Mouse (Mus musculus): ENCODE measurements at regions not wholly inside any gene's neighbourhood (a gene's known extent, or its start where the extent isn't known, plus 50 kb on each side); places are given as distances from the start of the nearest gene placed in this dataset.
"Not testable (repeated sequence)": the region's sequence is repeated elsewhere in the genome, so short reads cannot be mapped to it uniquely, and the experiment has no call there.

DNA sequence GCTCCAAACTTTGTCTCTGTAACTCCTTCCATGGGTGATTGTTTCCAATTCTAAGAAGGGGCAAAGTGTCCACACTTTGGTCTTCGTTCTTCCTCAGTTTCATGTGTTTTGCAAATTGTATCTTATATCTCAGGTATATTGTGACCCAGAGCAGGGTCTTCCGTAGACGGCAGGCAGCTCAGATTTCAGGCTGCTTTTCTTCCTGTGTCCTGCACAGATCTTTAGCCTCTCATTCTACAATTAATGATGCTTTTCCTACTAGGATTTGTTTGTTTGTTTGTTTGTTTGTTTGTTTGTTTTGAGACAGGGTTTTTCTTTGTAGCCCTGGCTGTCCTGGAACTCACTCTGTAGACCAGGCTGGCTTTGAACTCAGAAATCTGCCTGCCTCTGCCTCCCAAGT is 69.0 kb upstream of the Cpsf6 start:
- DNase-seq; intact Hi-C loops (cut with DNase I; ENCODE audit: low total_unique reads): not testable (repeated sequence)

DNA sequence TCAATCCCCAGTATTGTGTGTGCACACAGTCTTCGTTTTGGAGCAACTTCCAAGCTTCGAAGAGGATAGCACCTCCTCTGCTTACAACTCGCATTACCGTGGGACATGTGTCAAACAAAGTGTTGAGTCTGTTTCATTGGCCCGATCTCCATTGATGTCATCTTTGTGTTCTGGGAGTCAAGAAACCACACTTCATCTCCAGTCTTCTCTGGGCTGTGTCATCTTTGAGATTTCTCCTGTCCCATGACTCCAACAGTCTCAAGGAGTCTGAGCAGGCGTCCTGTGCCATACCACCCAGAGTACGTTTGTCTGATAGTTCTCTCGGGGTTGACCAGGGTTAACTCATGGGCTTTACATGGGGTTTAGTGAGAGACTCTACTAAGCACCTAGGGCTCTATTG is 67.8 kb upstream of the Cpsf6 start:
- intact Hi-C loops (cut with DNase I; ENCODE audit: low total_unique reads): no loop called here
- no peak for DNase-seq

DNA sequence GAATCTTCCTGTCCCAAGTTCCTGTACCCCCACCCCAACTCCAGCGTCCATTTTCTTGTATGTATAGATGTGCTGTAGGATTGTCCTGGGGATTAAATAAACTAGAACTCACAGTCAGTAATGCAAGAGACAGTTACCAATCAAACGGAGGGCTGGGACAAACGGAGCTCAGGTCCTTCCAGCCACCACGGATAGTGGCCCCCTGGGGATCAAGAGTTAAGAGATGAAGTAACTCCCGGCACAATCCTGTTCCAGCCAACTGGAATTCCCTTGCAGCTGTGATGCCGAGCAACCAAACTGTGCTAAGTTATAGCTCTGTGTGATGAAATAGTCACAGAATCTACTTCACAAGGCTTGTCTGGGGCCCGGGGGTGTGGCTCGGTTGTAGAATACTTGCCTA is 67.4 kb upstream of the Cpsf6 start:
- intact Hi-C loops (cut with DNase I; ENCODE audit: low total_unique reads): no loop called here
- no peak for DNase-seq

DNA sequence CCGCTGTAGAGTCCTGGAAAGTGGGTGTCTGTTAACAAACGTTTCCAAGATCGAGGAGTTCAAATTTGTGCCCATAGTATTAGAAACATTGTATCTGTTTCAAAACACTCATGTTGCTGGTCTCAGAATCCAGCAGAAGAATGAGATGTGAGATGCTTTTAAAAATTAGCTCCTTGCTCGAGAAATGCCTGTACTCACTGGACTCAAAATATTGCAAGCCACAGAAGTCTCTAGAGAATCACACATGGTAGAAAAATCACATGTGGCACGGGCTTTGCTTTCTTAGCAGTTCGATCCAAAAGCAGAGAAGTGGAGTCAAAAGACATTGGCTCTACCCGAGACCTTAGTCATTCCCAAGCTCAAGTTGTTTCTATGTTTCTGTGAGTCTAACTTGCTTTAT is 67.0 kb upstream of the Cpsf6 start:
- intact Hi-C loops (cut with DNase I; ENCODE audit: low total_unique reads): no loop called here
- DNase-seq: no peak

DNA sequence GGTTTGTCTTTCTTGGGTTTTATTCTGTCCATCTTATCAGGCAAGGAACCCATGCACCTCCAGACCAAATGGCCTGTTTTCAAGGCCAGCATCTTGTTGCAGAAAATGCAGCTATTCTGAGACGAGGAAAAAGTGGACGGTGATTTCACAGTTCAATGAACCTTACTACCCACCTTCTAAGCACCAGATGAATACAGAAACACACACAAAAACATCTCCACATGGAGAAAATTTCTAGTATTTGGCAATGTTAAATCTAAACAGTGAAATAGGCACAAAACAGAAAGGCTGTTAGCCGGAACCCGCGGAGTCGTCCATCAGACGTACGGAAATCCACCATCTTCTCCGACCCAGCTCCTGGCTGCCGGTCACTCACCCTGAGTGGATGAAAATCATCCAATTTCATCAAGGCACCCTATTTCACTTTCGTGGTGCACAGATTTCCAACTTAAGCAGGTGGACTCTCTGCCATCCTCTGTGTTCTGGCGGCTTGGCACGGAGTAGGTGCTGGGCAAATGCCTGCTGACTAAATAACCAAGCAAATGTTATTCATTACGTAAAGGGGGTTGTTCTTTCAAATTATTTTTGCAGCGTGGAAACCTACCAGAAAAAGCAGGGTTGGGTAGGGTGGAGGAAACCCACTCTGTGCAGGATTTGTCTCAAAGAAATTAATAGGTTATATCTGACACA is 66.1 kb upstream of the Cpsf6 start:
- intact Hi-C loops (cut with DNase I; ENCODE audit: low total_unique reads): no loop called here
- DNase-seq: no peak

DNA sequence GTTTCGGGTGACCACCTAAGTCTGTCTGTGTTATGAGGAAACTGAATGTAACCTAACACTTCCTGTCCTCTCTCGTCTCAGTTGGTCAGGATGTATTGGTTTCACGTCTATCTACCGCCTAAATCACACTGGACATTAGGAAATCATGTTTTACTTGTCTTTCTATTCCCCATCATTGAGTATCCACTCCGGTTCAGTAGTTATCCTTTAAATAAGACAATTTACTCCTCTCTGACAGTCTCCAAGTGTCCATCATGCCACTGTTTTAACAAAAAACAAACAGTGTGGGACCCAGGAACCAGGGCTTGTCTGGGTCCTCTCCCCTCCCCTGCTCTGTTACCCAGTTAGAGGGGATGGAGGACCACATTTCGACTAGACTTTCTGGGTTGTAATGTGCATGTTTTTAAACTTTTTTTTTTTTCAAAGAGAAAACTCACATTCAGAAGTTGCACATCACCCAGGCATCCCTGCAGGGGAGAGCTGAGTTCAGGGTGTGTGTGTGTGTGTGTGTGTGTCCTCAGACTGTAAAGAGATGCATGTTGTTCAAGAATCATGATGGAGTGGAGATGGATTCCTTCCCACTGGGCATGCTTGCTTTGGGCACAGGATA is 65.5 kb upstream of the Cpsf6 start:
- DNase-seq: no peak
- intact Hi-C loops (cut with DNase I; ENCODE audit: low total_unique reads): no loop called here

DNA sequence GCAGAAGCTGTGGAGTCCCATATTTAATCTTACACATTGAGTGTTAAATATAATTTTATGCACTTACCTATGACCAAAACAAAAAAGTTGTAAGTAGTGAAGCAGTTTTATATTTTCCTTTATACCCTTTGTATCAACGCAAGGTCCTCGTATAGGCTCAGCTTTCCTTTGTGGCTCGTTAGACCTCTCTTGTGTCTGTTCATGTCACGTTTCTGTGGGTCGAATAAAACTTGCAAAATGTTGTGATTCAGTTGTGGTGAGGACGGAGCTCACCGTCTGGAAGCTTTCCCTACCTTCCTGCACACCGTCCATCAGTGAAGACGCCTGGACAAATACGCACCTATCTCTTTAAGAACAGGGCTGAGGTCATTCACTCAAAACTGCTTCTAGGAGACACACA is 64.9 kb upstream of the Cpsf6 start:
- intact Hi-C loops (cut with DNase I; ENCODE audit: low total_unique reads): no loop called here
- DNase-seq: no peak

DNA sequence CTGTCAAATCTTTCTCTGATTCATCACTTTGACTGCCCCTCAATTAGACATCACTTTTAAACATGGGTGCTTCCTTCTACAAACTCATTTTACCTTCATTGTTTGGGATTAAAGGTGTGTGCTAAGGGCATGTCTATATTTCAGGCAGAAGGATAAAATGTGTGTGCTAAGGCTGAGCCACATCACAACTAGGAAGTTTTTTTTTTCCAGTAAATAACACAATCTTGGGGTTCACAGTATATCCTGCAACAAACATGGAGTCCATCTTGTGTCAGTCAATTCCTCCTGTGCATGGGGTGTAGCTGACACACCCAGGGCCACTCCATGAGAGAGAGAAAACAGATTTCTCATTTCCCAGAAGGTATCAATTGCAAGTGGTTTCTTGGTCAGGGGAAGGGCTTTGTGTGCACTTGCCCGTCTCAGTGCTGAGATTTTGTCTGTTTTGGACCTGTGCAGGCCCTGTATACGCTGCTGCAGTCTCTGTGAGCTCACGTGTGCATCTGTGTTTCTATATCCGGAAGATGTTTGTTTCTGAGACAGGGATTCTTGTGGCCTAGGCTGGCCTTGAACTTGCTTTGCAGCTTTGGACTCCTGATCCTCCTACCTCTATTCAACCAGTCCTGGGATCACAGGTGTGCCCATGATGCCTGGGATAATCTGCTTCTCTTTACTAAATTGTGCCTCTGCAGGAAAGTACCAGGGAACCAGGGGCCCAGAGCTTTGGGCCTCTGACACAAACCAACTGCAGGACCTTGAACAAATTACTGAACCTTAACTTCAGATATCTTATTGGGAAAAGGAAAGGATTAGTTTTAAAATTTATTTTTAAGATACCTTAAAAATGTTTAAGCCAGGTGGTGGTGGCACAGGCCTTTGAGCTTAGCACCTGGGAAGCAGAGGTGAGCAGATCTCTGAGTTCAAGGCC is 63.9 kb upstream of the Cpsf6 start:
- intact Hi-C loops (cut with DNase I; ENCODE audit: low total_unique reads): no loop called here
- DNase-seq: no peak

DNA sequence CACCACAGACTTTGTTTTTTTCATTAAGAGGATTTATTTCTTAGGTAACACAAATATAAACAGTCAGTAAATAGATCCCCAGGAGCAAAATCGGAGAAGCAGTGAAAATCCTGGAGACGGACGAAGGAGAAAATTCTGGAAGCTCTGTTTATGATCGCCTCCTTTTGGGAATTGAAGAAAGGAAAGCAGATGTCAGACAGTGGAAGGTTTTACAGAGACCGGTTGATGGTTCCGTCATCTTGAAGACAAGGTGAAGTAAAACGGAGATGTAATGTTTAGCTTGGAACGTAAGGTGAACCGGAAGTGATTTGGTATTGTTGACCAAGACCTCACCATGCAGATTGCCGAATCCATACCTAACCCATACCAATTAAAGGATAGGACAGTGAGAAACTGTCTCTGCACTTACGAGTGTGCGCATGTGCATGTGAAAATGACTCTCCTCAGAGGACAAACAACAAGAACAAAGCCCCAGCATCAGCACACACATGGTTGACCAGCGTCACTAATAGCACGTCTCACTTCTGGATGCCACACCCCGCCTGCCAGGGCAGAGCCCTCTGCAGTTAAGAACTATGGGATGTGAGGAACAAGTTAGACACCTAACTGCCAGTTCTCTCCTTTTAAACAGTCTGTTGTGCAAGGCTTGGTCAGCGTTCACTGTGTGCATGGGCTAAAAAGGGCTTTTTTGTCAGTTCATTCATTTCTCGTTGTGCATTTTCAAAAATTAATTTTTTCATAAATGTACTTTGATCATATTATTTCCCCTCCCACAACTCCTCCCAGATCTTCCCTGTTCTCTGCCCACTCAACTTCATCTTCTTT is 62.4 kb upstream of the Cpsf6 start:
- intact Hi-C loops (cut with DNase I; ENCODE audit: low total_unique reads): no loop called here
- no peak for DNase-seq

DNA sequence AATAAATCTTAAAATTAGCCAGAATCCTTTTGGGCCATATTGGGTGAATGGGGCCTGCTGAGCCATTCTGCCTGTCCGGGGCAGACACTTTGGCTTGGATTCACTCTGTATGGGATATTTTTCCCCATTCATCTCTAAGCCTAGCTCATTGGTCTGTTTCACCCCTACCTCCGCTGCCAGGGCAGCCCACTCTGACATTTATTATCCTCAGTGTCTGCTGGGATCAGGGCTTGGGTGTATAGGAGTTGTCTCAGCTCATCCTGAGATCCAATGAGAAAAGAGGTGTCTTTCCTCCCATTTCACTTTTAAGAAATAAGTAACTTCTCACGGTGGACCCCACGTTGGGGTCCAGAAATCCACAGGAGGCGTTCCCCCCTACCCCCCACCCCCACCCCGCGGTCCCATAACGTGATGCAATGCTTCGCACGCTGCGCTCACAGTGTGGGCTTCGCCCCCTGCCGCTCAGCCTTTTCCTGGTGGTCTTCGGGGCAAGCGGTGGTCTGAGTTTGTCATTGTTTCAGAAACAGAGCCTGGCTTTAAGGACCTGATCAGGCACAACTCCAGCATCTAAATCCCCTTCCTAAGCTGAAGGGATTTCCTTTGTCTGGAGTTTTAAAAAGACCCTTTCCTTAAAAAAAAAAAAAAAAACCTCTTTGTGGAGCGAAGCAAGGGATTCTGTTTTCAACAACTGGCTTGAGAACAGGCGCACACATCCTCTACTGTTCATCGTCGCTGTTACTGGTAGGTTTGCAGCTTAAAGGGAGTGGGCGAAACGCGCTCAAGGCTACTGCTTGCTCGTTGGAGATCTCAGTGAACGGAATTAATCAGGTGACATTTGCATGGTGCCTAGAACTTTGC is 61.5 kb upstream of the Cpsf6 start:
- no peak for DNase-seq
- intact Hi-C loops (cut with DNase I; ENCODE audit: low total_unique reads): no loop called here

DNA sequence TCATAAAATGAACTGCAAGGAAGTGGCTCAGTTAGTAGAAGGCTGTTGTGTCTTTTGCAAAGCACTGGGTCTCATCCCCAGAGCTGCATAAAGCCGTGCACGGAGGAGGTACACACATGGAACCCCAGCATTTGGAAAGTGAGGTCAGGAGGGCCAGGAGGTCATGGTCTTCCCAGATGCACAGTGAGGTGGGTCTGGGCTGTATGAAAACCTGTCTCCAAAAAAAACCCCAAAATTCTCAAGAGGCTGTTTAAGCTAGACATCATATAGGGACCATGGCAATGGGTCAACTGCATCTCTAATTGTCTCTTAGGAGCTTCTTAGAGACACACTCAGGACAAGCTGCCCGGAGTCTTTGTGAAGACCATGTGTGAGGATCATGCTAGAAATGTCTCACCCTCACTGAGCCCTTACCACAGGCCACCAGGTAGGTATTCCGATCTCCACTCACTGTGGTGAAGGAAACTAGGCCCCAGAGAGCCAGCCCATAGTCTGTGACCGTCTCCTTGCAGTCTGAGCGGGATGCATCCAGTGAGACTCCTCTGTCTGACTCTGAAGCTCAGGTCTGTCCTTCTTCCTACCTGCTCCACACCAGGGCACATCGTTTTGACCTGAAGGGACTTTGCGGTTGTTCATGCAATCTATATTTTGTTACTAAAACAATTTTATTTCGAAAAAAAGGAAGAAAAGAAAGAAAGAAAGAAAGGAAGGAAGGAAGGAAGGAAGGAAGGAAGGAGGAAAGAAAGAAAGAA is 60.6 kb upstream of the Cpsf6 start:
- no peak for DNase-seq
- intact Hi-C loops (cut with DNase I; ENCODE audit: low total_unique reads): no loop called here

DNA sequence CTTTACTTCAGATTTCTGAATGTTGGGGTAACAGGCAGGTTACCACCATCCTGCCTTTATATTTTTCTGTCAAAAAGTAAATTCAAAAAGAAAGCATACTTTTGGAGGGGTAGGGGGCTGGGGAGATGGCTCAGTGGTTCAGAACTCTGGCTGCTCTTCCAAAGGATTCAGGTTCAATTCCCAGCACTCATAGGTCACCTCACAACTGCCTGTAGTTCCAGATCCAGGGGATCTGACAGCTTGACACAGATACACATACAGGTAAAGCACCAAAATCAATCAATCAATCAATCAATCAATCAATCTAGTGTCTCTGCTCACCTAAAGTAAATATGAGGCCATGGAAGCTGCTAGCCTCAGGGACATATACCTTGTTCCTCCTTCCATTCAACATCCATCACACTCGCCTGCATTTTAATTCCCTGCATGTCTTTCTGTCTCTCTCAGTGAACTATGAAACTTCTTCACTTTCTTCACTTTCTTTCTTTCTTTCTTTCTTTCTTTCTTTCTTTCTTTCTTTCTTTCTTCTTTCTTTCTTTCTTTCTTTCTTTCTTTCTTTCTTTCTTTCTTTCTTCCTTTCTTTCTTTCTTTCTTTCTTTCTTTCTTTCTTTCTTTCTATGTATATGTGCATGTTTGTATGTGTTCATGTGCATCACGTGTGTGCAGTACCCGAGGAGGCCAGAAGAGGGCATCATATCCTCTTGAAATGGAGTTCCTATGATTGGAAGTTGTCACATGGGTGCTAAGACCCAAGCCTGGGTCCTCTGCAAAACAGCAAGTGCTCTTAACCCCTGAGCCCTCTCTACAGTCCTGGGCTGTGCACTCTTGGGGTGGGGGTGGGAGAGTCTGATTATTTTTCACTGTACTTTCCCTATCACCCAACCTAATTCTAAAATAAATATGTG is 59.6 kb upstream of the Cpsf6 start:
- DNase-seq: no peak
- intact Hi-C loops (cut with DNase I; ENCODE audit: low total_unique reads): loop anchor here (10.0 kb wide), 1 partner anchor 65 kb away; no protein-coding TSS in a partner anchor

DNA sequence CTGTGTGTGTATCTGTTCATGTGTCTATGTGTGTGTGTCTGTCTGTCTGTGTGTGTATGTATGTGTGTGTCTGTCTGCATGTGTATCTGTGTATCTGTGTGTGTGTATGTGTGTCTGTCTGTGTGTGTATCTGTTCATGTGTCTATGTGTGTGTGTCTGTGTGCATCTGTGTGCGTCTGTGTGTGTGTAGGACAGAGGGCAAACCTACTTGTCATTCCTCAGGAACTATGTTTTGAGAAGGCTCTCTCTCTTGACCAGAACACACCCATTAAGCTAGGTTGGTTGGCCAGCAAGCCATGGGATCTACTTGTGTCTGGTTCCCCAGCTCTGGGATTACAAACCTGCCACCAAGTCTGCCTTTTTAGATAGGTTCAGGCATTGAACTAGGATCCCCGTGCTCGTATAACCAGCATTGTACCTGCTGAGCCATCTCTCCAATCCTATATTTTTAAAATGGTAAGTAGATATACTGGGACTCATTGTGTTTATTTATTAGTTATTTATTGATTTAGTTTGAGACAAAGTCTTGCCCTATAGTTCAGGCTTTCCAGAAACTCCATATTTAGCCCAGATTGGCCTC is 58.9 kb upstream of the Cpsf6 start:
- no peak for DNase-seq
- intact Hi-C loops (cut with DNase I; ENCODE audit: low total_unique reads): loop anchor here (10.0 kb wide), 1 partner anchor 64 kb away; no protein-coding TSS in a partner anchor

DNA sequence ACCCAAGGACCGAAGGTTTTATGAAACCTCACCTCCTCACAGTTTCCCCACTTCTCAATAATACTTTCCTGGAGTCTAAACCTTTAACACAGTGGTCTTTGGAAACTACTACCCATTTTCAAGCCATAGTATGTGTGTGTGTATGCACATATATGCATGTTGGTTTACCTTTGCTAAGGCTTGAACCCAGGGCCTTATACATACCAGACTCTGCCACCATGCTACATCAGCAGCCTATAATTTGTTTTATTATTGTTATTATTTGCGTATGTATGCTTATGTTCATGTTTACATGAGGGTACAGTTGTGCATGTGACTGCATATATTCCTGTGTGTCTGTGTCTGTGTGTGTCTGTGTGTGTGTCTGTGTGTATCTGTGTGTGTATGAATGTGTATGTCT is 58.2 kb upstream of the Cpsf6 start:
- intact Hi-C loops (cut with DNase I; ENCODE audit: low total_unique reads): loop anchor here (10.0 kb wide), 1 partner anchor 63 kb away; no protein-coding TSS in a partner anchor
- no peak for DNase-seq

DNA sequence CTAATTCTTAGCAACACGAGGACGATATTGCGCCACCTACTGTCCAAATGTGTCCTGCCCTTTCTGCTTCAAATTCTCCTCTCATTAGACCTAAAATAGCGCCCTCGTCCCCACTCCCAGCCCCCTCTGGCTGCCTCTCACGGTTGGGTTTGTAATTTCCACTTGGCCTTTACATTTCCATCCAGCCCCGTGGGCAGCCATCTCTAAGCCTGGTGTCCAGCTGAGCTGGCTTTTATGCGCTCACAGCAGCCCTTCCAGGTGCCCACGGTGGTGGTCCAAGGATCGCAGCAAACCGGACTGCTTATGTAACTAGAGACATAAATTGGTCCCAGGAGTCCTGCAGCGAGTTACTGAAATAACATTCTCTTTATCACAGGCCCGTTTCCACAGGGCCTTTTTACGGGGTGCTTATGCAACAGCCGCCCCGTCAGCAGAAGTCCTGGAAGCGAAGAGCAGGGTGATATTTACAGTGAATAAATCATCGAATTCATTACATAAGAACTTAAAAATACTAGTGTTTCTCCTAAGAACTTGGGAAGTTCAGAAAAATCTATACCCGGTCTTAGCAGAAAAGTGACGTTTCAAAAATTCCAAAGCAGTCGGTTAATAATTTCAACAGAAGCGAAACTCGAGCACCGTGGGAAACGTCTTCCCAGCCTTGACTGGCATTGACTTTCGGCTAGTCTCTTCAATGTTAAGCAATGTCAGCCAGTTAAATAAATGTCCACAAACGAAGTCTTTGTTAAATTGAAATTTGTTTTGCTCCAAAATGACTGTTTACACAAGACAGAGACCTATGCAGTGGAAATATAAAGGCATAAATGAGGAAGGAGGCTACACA is 57.3 kb upstream of the Cpsf6 start:
- intact Hi-C loops (cut with DNase I; ENCODE audit: low total_unique reads): loop anchor here (10.0 kb wide), 1 partner anchor 62 kb away; no protein-coding TSS in a partner anchor
- DNase-seq: peak; percentile 32

Data from gastrocnemius, postnatal 14 days (tissue).